Mouse (Mus musculus): ENCODE measurements around the gene Cept1.

Cept1 gene

DNA sequence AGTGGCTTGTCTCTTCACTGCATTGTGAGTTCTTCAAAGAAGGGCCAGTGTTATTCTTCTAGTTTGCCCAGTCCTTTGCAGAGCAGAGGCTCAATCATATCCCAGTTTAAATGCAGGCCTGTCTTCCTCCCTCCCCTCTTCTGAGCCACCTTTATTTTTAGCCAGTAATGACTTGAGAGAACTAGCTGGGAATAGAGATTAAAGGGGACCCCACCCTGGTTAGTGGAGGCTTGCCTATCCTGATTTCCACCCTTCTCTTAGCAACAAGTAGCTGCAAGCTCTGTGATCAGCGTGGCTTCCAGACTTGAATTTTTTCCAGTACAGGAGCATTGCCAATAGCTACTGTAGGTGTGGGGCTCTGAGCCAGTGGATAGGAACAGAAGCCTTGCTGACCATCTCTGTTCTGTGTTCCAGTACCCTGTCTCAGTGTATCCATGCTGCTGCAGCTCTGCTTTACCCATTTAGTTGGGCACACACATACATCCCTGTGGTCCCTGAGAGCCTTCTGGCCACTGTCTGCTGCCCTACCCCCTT lies 53.1 kb downstream of the Cept1 start:
- no peak for DNase-seq (ENCODE audit: low spot score in 2 of 2)

DNA sequence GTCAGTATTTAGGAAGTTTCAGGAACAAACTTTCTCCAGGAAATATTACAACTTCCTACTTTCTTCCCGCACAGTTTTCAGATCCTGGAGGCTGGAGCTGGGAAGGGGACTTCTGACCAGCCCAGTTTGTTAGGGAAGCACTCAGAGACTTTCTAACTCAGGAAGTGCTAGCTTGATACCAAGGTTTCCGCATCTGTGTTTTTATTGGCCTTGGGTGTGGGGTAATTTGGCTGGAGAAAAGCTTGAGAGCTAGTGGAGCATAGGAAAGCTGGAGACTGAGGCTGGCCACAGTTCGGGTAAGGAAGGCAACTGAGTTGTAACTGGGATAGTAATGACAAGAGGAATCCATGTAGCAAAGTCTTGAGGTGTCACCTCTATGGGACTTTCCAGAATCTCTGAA lies 53.7 kb downstream of the Cept1 start:
- DNase-seq (ENCODE audit: low spot score in 2 of 2) = no peak

DNA sequence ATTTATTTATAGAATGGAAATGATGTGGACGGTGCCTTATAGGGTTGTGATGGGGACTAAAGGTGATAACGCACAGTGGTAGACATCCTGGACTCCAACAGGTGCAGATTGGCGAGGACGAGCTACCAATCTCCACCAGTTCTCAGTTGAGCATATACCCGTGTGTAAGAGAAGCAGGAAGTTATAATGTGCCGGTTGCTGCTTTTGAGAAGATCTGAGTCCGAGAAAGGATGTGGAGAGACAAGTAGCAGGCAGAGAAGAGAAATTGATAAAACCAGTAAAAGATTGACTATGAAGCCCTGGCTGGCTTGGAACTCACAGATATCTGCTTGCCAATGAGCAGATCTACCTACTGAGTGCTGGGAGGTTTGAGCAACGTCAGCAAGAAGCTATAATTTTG lies 54.4 kb downstream of the Cept1 start:
- no peak for DNase-seq (ENCODE audit: low spot score in 2 of 2)

DNA sequence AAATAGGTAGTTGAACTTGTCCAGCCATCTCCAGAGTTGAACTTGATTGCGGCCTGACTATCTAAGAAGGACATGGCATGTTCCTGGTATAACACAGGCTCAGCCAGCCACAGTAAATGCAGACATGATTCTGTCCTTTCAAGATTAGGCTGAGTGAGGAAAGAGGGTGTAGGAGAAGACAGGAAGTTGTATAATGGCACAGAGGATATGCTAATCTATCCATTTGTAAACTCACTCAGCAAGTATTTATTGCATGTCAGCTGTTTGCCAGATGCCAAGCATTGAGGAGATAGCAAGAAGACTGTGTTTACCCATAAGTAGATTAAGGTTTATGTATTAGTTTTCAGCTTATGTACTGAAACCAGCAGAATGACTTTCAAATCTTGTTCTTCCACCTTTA lies 54.9 kb downstream of the Cept1 start:
- DNase-seq (ENCODE audit: low spot score in 2 of 2) = no peak

DNA sequence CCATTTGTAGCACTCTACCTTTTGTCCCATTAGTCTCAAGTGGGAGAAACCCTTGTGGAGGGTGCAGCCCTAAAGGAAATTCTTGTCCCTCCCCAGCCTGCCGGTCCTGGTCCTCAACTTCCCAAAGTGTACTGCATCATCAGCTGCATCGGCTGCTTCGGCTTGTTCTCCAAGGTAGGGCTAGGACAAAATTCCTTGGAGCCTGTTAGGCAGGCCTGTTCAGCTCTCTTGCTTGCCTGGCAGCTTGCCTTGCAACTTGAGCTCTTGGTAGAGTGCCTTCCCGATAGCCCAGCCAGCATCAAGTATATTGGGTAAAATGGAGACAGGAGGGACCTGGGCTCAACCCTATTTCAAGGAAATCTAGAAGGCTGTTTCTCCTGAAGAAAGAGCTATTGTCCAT lies 57.4 kb downstream of the Cept1 start:
- DNase-seq (ENCODE audit: low spot score in 2 of 2) = no peak

DNA sequence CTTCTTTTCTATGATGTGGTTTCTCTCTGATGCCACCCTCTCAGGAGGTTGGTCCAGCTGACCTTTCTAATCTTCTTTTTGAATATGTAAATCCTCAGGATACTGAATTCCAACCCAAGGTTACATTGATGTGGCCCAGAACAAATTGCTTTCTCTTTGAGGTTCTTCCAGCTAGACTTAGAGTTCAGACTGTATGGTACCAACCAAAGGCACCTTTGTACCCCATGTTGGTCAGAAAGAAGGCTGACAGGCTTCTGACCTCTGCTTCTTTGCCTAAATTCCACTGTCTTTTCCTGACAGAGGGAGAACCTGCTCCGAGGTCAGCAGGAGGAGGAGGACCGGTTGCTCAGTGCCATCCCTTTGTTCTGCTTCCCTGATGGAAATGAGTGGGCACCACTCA lies 60.1 kb downstream of the Cept1 start:
- no peak for DNase-seq (ENCODE audit: low spot score in 2 of 2)

DNA sequence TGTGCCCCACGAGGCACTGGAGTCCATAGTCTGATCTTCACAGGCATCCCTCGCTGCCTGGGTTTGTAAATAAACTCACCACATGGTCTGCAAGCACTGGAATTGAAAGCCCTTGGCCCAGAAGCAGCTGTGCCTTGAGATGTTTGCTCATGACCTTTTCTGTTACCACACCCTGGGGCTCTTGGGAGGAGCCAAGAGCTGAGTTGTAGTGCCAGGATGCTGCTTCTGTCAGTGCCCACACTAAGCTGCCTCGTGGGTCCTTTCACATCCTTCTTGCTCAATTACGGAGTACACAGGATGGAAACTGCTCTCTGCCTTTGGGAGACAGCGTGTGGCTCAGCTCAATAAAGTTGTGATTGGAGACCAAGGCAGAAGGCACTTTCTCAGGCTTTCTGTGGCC lies 61.8 kb downstream of the Cept1 start:
- no peak for DNase-seq (ENCODE audit: low spot score in 2 of 2)

DNA sequence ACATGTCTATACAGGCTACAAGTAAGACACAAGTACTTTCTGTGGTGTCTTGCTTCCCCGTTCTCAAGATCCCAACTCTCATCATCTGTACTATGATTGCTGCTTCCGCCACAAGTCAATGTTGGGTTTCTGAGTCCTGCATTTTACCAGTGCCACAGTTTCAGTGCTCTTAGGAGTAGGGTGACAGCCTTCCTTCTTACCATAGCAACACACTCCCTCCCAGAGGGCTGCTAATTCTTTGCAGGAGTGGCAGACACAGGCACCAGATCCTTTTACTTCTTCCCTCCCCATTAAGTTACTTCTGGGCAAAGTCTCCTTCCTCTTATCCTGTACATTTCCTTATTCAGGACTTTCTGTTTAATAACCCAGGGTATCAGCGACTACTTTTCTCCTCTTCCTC lies 62.7 kb downstream of the Cept1 start:
- no peak for DNase-seq (ENCODE audit: low spot score in 2 of 2)

DNA sequence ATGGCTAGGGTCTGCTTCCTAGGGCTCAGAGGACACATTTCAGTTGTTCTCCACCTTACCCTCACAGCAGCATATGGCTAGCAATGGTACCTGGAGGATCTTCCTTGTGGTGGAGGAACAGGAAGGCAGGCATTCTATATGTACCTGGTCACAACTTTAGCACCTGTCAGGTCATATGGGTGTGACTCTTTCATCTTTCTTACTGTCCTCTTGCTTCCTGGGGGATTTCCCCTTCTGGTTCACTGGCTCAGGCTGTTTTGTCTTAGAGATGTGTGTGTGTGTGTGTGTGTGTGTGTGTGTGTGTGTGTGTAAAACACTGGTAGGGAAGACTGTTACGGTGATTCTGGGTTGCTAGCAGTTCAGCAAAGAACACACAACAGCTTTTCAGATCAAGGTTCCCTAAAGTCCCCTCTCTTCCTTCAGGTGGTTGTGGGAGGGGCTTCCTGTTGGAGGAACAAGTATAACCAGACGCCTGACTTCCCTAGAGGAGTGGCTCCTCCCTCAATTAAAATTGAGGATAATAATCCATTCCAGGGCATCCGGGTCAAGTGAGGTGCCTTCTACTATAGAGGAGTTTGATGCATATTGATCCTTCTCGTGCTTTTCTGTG lies 63.7 kb downstream of the Cept1 start:
- DNase-seq (ENCODE audit: low spot score in 2 of 2) = no peak

DNA sequence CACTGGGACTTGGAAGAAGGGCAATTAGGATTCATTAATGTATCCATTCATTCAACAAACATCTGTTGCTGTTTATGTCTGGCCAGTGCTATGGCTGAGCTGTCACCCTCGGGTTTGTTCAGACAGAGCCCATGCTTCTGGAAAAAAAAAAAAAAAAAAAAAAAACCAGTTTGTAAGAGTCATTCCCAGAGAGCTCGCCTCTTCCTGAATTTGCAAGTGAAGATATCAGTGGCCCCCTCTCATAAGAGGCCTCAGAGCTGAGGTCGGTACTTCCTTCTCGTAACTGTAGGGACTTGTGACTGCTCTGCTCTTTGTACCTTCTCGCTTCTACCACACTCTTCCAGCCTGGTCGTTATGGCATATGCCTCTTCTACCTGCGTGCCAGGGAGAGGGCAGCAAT lies 64.3 kb downstream of the Cept1 start:
- DNase-seq (ENCODE audit: low spot score in 2 of 2) = no peak

DNA sequence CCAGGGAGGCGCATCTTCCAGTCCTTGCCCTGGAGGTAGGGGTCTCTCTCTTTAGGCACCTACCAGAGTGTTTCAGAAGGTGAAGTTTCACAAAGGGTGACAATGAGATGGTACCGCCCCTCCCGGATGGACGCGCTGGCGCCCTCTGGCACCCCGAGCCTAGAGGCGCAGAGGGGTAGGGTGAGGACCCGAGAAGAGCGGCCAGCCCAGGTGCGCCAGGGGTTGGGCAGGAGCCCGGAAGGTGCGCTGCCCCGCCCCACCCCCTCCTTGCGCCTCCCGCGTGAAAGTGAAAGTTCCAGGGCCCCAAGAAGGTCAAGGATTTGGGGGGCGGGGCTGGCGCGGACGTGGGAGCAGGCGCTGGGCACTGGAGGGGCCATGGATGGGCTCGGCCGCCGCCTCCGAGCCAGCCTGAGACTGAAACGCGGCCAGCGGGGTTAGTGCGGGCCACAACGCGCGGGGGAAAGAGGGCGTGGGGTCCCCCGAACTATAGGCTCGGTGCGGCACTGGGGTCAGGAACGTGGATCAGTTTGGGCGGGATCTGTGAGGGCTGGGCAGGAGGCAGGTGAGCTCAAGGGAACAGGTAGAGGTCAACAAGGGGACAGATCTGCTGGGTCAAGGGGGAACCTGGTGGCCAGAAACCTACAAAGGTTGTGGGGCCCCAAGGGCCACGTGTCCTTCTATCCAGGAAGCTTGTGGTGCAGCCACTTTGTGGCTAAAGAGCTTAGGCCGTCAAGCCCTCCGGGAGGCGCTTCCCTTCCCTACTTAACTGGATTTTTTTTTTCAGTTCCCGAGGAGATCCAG lies 65.1 kb downstream of the Cept1 start, which contains the start of gene Dennd2d:
Dennd2d (plus strand) TSS at position 125 of the 801 bp plus-strand sequence.
- DNase-seq (ENCODE audit: low spot score in 2 of 2) = no peak

DNA sequence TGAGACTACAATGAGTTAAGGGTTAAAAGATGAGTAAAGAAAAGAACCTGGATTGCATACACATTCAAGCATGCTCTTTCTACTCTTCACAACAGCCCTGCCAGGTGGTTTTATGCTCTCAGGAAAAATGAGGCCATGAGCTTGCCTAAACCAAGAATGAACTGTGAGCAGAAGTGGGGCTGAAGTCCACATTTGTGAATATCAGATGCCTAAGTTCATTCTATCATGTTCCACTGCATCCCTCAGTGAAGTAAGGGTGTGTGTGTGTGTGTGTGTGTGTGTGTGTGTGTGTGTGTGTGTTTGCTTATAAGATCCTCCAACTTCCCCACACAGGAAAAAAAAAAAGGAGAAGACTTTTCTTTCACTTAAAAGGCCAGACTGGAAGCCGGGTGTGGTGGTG lies 70.7 kb downstream of the Cept1 start:
- no peak for DNase-seq (ENCODE audit: low spot score in 2 of 2)

DNA sequence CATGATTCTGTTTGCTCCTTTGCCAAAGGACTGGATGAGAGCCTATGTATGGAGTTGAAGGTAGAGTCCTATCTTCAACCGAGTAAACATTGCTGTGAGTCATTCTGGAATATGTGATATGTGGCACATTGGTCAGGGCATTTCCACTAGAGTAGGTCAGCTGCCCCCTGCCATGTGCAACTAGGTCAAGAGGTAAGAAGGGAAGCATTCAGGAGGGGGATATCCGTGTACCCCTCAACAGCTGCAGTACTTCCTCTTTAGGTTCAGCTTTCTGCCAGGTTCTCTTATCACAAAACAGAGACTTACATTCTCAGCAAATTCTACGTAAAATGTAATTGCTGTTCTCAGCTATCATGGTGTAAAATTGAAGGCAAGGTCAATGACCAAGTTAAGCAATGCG lies 73.4 kb downstream of the Cept1 start:
- DNase-seq (ENCODE audit: low spot score in 2 of 2) = no peak

DNA sequence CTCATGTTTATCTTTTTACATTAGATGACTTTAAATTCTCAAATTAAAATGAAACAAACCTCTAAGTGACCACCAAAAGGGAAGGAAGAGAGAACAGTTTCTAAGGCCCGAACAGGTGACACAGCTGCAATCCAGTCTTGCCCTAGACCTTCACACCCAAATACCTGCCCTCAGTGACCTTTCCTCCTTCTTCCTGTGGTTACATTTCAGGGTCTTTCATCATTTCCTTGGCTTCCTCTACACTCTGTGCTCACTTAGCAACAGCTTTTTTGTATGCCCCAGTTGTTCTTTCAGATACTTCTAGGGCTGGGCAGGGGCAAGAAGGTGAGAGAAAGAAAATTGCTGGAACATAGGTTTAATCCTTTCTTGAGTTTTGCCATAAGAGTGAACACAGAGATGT lies 82.9 kb downstream of the Cept1 start:
- DNase-seq (ENCODE audit: low spot score in 2 of 2) = no peak

DNA sequence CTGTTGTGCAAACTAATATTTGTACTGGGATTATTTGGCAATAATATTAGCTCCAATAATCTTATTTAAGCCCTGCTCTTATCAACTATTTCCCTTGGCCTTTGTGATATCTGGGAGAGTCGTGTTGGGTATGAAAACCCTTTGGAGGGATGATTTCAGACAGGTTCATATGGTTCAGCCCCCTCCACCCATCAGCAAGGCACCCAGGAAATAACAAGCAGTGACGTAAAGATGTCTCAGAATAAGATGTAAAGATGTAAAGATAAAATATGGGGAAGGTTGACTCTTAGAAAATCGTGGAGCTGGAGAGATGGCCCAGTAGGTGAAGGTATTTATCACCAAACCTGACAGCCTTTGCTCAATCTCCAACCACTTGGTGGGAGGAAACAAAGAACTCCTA lies 85.1 kb downstream of the Cept1 start:
- no peak for DNase-seq (ENCODE audit: low spot score in 2 of 2)

DNA sequence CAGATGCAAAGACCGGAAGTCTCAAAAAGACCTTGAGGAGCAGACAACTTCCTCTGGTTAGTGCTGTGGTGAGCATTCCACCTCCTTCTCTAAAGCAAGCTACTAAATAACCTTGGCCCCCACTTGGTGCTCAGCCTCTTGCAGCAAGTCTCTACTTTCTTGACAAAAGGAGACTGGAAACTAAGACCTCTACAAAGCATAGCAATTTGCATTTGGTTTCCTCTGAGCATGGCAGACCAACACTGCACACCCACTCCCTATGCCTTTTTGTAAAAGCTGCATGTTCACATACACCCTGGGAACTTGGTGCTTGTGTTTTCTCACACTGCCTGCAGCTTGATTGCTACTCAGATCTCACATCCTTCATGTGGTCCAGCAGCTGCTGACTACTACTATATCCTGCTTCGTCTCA lies 85.5 kb downstream of the Cept1 start:
- DNase-seq (ENCODE audit: low spot score in 2 of 2) = no peak

DNA sequence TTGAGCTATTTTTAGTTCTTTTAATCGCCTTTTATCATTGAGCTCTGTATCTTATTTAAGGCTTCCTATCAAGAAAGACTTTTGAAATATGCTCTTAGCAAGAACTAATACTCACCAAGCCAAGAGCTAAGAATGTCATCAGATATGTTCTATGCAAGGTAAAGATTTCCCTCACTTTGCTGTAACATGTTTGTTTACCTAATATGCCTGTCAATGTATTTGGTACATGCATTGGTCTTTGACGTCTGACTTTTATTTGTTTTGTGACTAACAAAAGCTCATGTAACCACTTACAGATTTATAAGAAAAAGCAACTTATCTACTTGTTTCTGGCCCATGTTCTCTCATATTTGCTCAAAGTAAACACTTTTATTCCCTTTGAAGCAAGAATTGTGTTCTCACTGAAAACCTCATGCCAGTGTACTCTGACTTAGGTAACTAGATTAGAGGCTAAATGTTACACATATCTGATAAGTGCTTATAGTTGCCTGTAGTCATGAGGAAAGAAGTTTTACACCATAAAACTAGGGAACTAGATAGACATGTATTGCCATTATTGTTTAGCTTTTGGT lies 90.2 kb downstream of the Cept1 start:
- DNase-seq (ENCODE audit: low spot score in 2 of 2) = no peak

DNA sequence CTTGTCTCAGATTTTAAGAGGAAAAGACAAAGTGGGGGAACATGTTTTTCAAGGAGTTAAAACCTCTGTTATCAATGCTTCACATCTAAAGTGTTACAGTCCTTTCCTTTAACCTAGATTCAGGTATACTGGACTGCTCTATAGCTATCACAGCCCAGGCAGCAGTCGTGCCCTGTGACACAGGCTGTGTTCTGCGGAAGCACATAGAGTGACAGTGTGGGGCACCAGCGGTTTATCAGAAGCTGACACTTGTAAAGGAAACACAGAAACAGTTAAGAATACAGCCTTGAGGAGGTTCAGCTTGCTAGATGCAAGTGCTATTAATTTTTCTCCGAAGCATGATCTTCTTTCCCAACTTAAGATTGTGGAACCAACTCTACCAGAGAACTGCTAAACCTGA lies 95.0 kb downstream of the Cept1 start:
- DNase-seq (ENCODE audit: low spot score in 2 of 2) = no peak

Data from right cerebral cortex, postnatal 10 days (tissue).